Mouse (Mus musculus) MEL (cell line): ENCODE data around the gene Atp8b2. TPM values are rescaled to one million over a fixed set of nuclear protein-coding genes. Genes with fewer than 3 reads are reported as not detected.

Source experiments
- DNase-seq: peaks from one replicate; pipeline ENCODE4 v3.0.0; 2011; ENCODE audit warnings: low read depth, low spot score
- H3K27ac ChIP-seq: 2 replicates; pipeline ENCODE4 v1.5.1; 2012; ENCODE audit warnings: low read depth, mild to moderate bottlenecking, control low read depth, low read length, moderate library complexity; ENCODE audit not compliant: control insufficient read depth
- H3K27me3 ChIP-seq, 2 experiments: fragments of 150-350 bp in 1 of 2; sonication (generic) in 1 of 2; 2 replicates each; pipeline ENCODE4 v1.6.1; 2012; ENCODE audit warnings: low read length in 2 of 2, mild to moderate bottlenecking in 2 of 2, improper control_type of control experiment in 1 of 2, moderate library complexity in 1 of 2; ENCODE audit not compliant: insufficient read depth in 2 of 2, control insufficient read depth in 1 of 2
- H3K36me3 ChIP-seq, 2 experiments: 2 replicates each; pipeline ENCODE4 v1.6.1; 2012 to 2014; ENCODE audit warnings: low read length in 2 of 2, improper control_type of control experiment in 1 of 2, inconsistent platforms in 1 of 2, mild to moderate bottlenecking in 1 of 2; ENCODE audit not compliant: insufficient read depth in 2 of 2, control insufficient read depth in 1 of 2
- H3K4me1 ChIP-seq, 2 experiments: fragments of 150-350 bp in 1 of 2; sonication (generic) in 1 of 2; 2 replicates each; pipeline ENCODE4 v1.6.1; 2012; ENCODE audit warnings: low read length in 2 of 2, improper control_type of control experiment in 1 of 2, mild to moderate bottlenecking in 1 of 2; ENCODE audit not compliant: insufficient read depth in 2 of 2, control insufficient read depth in 1 of 2
- H3K4me3 ChIP-seq, 2 experiments: fragments of 150-350 bp in 1 of 2; sonication (generic) in 1 of 2; 2 replicates each; pipeline ENCODE4 v1.5.1; 2012; ENCODE audit warnings: low read depth in 2 of 2, low read length in 2 of 2, mild to moderate bottlenecking in 2 of 2, moderate library complexity in 2 of 2, control low read depth in 1 of 2, improper control_type of control experiment in 1 of 2; ENCODE audit not compliant: control insufficient read depth in 1 of 2, insufficient read depth in 1 of 2
- H3K79me2 ChIP-seq: 2 replicates; pipeline ENCODE4 v1.6.1; 2012; ENCODE audit warnings: mild to moderate bottlenecking, low read length, moderate library complexity; ENCODE audit not compliant: control insufficient read depth, poor library complexity, insufficient read depth
- H3K9ac ChIP-seq: 2 replicates; pipeline ENCODE4 v1.6.1; 2012; ENCODE audit warnings: low read depth, mild to moderate bottlenecking, control low read depth, low read length, moderate library complexity; ENCODE audit not compliant: control insufficient read depth, poor library complexity, severe bottlenecking
- H3K9me3 ChIP-seq: fragments of 150-350 bp; sonication (generic); replicated peaks from 2 replicates; pipeline ENCODE4 v1.6.1; 2012; ENCODE audit warnings: mild to moderate bottlenecking, low read length, improper control_type of control experiment, moderate library complexity; ENCODE audit not compliant: insufficient read depth
- BHLHE40 ChIP-seq: IDR thresholded peaks from 2 replicates; pipeline ENCODE4 v1.6.1; 2012; ENCODE audit warnings: low read depth, mild to moderate bottlenecking, inconsistent platforms, low read length, improper control_type of control experiment, borderline replicate concordance
- EP300 ChIP-seq, 2 experiments: IDR thresholded peaks; 2 replicates each; pipeline ENCODE4 v1.6.1; 2011; ENCODE audit warnings: improper control_type of control experiment in 2 of 2, low read length in 2 of 2, low read depth in 1 of 2, mild to moderate bottlenecking in 1 of 2
- ETS1 ChIP-seq: IDR thresholded peaks from 2 replicates; pipeline ENCODE4 v1.6.1; 2012; ENCODE audit warnings: low read depth, mild to moderate bottlenecking, inconsistent platforms, low read length, improper control_type of control experiment, moderate library complexity
- GATA1 ChIP-seq: IDR thresholded peaks from 2 replicates; pipeline ENCODE4 v1.6.1; 2011; ENCODE audit warnings: low read depth, low read length, improper control_type of control experiment
- JUND ChIP-seq: IDR thresholded peaks from 2 replicates; pipeline ENCODE4 v1.6.1; 2011; ENCODE audit warnings: low read depth, mild to moderate bottlenecking, improper control_type of control experiment, low read length
- KAT2A ChIP-seq: conservative IDR thresholded peaks from 2 replicates; pipeline ENCODE4 v1.6.1; 2012; ENCODE audit warnings: low read depth, low read length, improper control_type of control experiment, inconsistent platforms
- MAFK ChIP-seq: IDR thresholded peaks from 2 replicates; pipeline ENCODE4 v1.6.1; 2011; ENCODE audit warnings: low read depth, mild to moderate bottlenecking, low read length, improper control_type of control experiment, borderline replicate concordance
- MAX ChIP-seq: IDR thresholded peaks from 2 replicates; pipeline ENCODE4 v1.6.1; 2011; ENCODE audit warnings: low read length, improper control_type of control experiment
- MAZ ChIP-seq: IDR thresholded peaks from 2 replicates; pipeline ENCODE4 v1.6.1; 2012; ENCODE audit warnings: low read depth, mild to moderate bottlenecking, inconsistent platforms, low read length, improper control_type of control experiment
- MEF2A ChIP-seq: IDR thresholded peaks from 2 replicates; pipeline ENCODE4 v1.6.1; 2014; ENCODE audit warnings: low read depth, mild to moderate bottlenecking, inconsistent platforms, low read length, improper control_type of control experiment; ENCODE audit not compliant: poor library complexity, insufficient replicate concordance, severe bottlenecking; ENCODE audit errors: extremely low read depth
- MYB ChIP-seq: IDR thresholded peaks from 2 replicates; pipeline ENCODE4 v1.6.1; 2011; ENCODE audit warnings: mild to moderate bottlenecking, low read depth, low read length, improper control_type of control experiment
- MYC ChIP-seq: IDR thresholded peaks from 2 replicates; pipeline ENCODE4 v1.6.1; 2011; ENCODE audit warnings: low read depth, mild to moderate bottlenecking, low read length, improper control_type of control experiment, moderate library complexity
- NRF1 ChIP-seq: IDR thresholded peaks from 2 replicates; pipeline ENCODE4 v1.6.1; 2014; ENCODE audit warnings: low read depth, mild to moderate bottlenecking, inconsistent platforms, low read length, improper control_type of control experiment, moderate library complexity; ENCODE audit not compliant: poor library complexity, insufficient read depth, severe bottlenecking
- POLR2AphosphoS2 ChIP-seq: IDR thresholded peaks from 2 replicates; pipeline ENCODE4 v1.6.1; 2011; ENCODE audit warnings: low read length, improper control_type of control experiment
- RCOR1 ChIP-seq: IDR thresholded peaks from 2 replicates; pipeline ENCODE4 v1.6.1; 2012; ENCODE audit warnings: low read depth, mild to moderate bottlenecking, inconsistent platforms, low read length, improper control_type of control experiment
- SIN3A ChIP-seq: IDR thresholded peaks from 2 replicates; pipeline ENCODE4 v1.6.1; 2012; ENCODE audit warnings: low read length, improper control_type of control experiment, inconsistent platforms
- TAL1 ChIP-seq: IDR thresholded peaks from 2 replicates; pipeline ENCODE4 v1.6.1; 2012; ENCODE audit warnings: mild to moderate bottlenecking, inconsistent platforms, low read length, moderate library complexity, mixed read lengths
- TCF12 ChIP-seq: IDR thresholded peaks from 2 replicates; pipeline ENCODE4 v1.6.1; 2014; ENCODE audit warnings: low read depth, mild to moderate bottlenecking, inconsistent platforms, low read length, improper control_type of control experiment, moderate library complexity
- UBTF ChIP-seq: IDR thresholded peaks from 2 replicates; pipeline ENCODE4 v1.6.1; 2012; ENCODE audit warnings: low read depth, mild to moderate bottlenecking, inconsistent platforms, low read length, improper control_type of control experiment, moderate library complexity, borderline replicate concordance; ENCODE audit not compliant: insufficient read depth
- ZC3H11A ChIP-seq: IDR thresholded peaks from 2 replicates; pipeline ENCODE4 v1.6.1; 2012; ENCODE audit warnings: low read depth, mild to moderate bottlenecking, inconsistent platforms, low read length, improper control_type of control experiment
- ZMIZ1 ChIP-seq: IDR thresholded peaks from 2 replicates; pipeline ENCODE4 v1.6.1; 2012; ENCODE audit warnings: low read depth, mild to moderate bottlenecking, inconsistent platforms, low read length, improper control_type of control experiment, moderate library complexity
- ZNF384 ChIP-seq: IDR thresholded peaks from 2 replicates; pipeline ENCODE4 v1.6.1; 2012; ENCODE audit warnings: low read depth, mild to moderate bottlenecking, inconsistent platforms, low read length, improper control_type of control experiment
- polyA plus RNA-seq, 2 experiments: library from polyadenylated mRNA; stranded (reverse) in 1 of 2; unstranded in 1 of 2; fragments of >175 nt in 1 of 2; fragments of >200 nt in 1 of 2; gene quantifications; 2 replicates each; pipeline versions ENCODE4 v1.2.1 to v1.2.4; 2012; ENCODE audit warnings: low replicate concordance in 2 of 2, low read depth in 1 of 2; ENCODE audit not compliant: insufficient read length in 2 of 2, insufficient read depth in 1 of 2, missing spikeins in 1 of 2
- total RNA-seq: library from RNA; depleted of rRNA; stranded (reverse); fragments of 300-350 nt; gene quantifications from 2 replicates; pipeline ENCODE4 v1.2.3, GENCODE M21; 2012

Atp8b2 gene
- total and polyA plus RNA-seq, 3 experiments, result 27.1 to 44.7 TPM; not detected in 1

GRCm38 (mm10) chr3:89932925-89933324 is 30.4 kb downstream of the Atp8b2 start:
- Histone ChIP-seq H3K27ac (no peak overlapping the region), H3K4me1 (no peaks in the 10 kb centered on the region), H3K9ac (no peak overlapping the region), H3K79me2 (no peaks in the 10 kb centered on the region), H3K9me3 (no peaks in the 10 kb centered on the region), H3K4me3 (no peak overlapping the region), H3K36me3 (no peaks in the 10 kb centered on the region), H3K27me3 (no peaks in the 10 kb centered on the region)
- TF ChIP-seq UBTF, result no peak
- no peak for TF ChIP-seq MEF2A
- no peak for TF ChIP-seq BHLHE40
- no peak for TF ChIP-seq ZC3H11A
- TF ChIP-seq KAT2A, result 0 out of 2 replicates have a peak, but pooled peaks have one; percentile 19
- TF ChIP-seq POLR2AphosphoS2, result no peak
- 0 out of 2 replicates have a peak, but pooled peaks have one; percentile 45 for TF ChIP-seq MYC
- 0 out of 2 replicates have a peak, but pooled peaks have one; percentile 39 for TF ChIP-seq MAZ
- TF ChIP-seq TAL1, result peak; percentile 66
- peak; percentile 50; the same call in 1 of the 2 replicates for TF ChIP-seq GATA1
- peak; percentile 57 to 79 for TF ChIP-seq EP300 (IDR thresholded peaks at IDR 0.05; ENCODE audit: low read depth in 1 of 2, low read length in 2 of 2)
- TF ChIP-seq TCF12, result peak; percentile 78
- TF ChIP-seq NRF1, result no peak
- no peak for TF ChIP-seq MYB
- peak; percentile 26; the same call in 1 of the 2 replicates for TF ChIP-seq MAX
- TF ChIP-seq JUND, result no peak
- peak; percentile 39; the same call in 1 of the 2 replicates for TF ChIP-seq ETS1
- peak; percentile 76; the same call in 1 of the 2 replicates for TF ChIP-seq RCOR1
- DNase-seq, result peak; percentile 64

GRCm38 (mm10) chr3:89928956-89929355 is 34.4 kb downstream of the Atp8b2 start:
- no peak for TF ChIP-seq ZNF384
- TF ChIP-seq SIN3A, result no peak
- TF ChIP-seq ZMIZ1, result no peak
- TF ChIP-seq TCF12, result no peak
- no peak for TF ChIP-seq MEF2A
- TF ChIP-seq POLR2AphosphoS2, result no peak
- no peak for TF ChIP-seq MAFK
- DNase-seq, result no peak
- no peaks in the 10 kb centered on the region for H3K36me3 ChIP-seq

More at GRCm38 (mm10) chr3:89928956-89929355, 34.4 kb downstream of the Atp8b2 start:
- H3K4me1 ChIP-seq, result no peaks in the 10 kb centered on the region
- no peak overlapping the region for H3K4me3 ChIP-seq
- H3K27ac ChIP-seq, result no peak overlapping the region
- H3K79me2 ChIP-seq, result no peaks in the 10 kb centered on the region
- no peak overlapping the region for H3K9ac ChIP-seq
- no peaks in the 10 kb centered on the region for H3K9me3 ChIP-seq
- H3K27me3 ChIP-seq, result peaks cover 0 to 3% of the 10 kb centered on the region in 2 experiments; a peak in 1 of 4 replicates
